Mouse (Mus musculus): Measurements from ENCODE around the gene Phf2.

Gene Phf2

DNA sequence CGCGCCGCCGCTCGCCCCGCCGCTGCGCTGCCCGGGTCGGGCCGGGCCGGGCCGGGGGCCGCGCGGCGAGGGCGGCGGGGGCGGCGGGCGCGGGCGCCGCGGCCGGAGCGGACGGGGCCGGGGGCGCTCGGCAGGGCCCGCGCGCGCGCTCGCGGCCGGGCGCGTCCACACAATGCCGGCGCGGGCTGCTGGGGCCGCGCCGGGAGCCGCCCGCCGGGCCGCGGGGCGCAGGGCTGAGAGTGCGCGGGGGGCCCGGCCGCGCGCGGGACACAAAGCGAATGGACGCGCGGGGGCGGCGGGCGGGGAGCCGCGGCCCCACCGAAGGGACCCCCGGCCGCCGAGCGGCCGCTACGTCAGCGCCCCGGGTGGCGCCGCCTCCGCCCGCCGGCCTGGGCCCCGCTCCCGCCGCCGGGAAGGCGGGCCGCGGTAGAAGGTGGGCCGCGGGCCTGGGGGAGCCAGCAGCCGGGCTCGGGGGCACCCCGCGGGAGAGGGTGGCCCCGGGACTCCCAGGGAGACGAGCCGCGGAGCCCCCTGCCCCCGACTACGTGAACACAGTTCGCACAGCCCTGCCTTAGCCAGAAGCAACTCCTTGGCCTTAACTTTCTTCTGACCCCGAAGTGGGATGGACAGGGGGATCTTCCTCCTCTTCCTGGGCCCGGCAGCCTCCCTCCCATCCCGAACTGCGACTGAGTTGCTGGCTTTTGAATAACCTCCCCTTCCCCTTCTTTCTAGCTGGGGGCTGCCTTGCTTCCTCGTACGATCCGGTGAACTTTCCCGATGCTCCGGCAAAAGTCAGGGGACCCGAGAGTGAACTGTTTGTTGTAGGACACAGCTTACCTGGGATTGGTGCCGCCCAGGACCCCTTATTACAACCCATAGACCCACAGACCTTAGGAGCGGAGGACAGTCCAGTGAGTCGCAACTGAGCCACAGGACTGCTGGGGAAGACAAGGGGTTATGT lies at the start of gene Phf2:
Gene Phf2, minus strand, starts transcription at position 349 of the 961 bp plus-strand sequence.
- peak; percentile 24 to 78 for DNase-seq (ENCODE audit: low spot score in 2 of 2)

DNA sequence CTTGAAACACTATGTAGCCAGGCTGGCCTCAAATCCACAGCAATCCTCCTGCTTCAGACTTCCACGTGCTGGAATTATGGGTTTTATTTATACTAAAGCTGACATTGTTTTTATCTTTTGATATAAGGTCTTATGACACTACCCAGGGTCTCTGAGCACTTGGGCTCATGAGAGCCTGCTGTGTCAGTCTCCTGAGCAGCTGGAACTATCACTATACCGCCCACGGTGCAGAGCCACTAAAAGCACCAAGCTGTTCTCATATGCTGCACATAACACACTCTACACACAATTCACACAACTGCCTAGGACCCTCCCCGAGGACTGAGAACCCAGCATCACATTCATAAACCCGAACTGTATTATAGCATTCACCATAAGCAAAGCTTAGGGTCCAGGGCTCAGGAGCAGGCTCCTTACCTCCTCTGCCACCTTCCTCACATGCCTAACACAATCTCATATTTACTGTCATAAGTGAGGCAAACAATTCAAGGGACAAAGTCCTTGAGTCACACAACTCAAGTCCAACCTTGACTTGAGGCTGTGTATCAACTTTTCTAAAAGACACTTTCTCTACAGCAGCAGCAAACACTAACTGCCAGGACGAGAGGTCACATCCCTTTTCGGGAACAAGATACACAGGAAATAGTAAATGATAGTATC lies 49.0 kb upstream of the Phf2 start:
- DNase-seq (ENCODE audit: low spot score in 2 of 2): no peak

- DNase-seq (ENCODE audit: low spot score in 2 of 2): no peak
Observed at GRCm38 (mm10) chr13:48917113-48917599, 46.2 kb upstream of the Phf2 start.

- DNase-seq (ENCODE audit: low spot score in 2 of 2): no peak
Observed at GRCm38 (mm10) chr13:48913680-48914079, 42.8 kb upstream of the Phf2 start.

GRCm38 (mm10) chr13:48913141-48913540 lies 42.2 kb upstream of the Phf2 start:
- no peak for DNase-seq (ENCODE audit: low spot score in 2 of 2)

DNA sequence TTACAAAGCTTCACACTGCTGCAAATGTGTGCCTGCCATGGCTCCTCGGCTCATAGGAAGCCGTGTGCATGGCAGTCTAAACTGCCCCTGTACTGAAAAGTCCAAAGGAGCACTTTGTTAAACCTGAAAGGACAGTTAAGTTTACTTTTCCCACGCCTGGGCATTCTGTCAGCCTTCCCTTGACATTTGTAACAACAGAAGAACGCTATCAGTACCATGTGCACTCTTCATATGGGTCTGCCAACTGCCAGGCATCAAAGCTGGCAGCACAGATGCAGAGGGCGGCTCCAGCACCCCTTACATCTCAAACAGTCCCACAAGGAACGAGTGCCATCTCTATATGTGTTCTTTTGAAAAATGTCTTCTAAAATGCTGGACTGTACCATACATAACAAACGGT lies 40.5 kb upstream of the Phf2 start:
- DNase-seq (ENCODE audit: low spot score in 2 of 2): no peak

GRCm38 (mm10) chr13:48905458-48905857 lies 34.5 kb upstream of the Phf2 start:
- no peak for DNase-seq (ENCODE audit: low spot score in 2 of 2)

DNA sequence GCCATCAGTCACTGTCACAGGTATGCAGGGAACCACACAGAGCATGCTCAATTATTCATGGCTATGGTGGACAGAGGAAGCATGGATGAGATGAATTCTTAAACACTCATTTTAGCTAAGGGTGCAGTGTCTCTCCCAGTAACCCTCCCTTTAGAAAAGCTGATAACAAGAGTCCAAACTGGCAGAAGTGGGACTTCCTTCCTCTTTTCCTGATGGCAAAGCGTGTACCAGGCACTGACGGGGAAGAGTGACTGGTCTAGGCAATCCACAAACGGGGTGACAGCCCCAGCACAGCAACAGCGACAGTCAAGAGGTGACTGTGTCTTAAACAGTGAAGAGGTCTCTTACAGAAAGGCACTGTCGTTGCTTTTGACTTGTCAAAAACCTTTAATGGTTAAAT lies 24.5 kb upstream of the Phf2 start:
- no peak for DNase-seq (ENCODE audit: low spot score in 2 of 2)

- DNase-seq (ENCODE audit: low spot score in 2 of 2): no peak
Observed at GRCm38 (mm10) chr13:48890260-48890960, 19.5 kb upstream of the Phf2 start.

DNA sequence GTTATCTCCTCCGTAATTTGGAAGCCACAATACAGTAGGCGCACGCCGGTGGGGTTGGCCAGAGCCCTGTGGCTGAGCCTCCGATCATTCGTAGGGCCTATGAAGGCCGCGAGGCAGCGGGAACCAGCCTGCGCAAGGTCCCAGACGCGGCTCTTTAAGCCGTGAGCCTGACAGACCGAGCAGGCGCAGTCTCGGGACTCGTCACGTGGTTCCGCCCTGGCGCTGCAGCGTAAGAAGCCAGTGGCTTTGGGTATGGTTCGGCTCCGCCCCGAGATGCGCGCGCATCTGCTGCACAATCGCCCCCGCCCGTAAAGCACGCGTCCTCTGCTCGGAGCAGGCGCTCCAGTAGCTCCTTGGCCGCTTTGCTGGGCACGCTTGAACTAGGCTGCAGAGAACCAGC lies 7.6 kb upstream of the Phf2 start:
- peak; percentile 98 to 99 for DNase-seq (ENCODE audit: low spot score in 2 of 2)

GRCm38 (mm10) chr13:48877805-48878204 lies 6.9 kb upstream of the Phf2 start:
- no peak for DNase-seq (ENCODE audit: low spot score in 2 of 2)

GRCm38 (mm10) chr13:48872726-48873125 lies 1.8 kb upstream of the Phf2 start:
- no peak for DNase-seq (ENCODE audit: low spot score in 2 of 2)

DNA sequence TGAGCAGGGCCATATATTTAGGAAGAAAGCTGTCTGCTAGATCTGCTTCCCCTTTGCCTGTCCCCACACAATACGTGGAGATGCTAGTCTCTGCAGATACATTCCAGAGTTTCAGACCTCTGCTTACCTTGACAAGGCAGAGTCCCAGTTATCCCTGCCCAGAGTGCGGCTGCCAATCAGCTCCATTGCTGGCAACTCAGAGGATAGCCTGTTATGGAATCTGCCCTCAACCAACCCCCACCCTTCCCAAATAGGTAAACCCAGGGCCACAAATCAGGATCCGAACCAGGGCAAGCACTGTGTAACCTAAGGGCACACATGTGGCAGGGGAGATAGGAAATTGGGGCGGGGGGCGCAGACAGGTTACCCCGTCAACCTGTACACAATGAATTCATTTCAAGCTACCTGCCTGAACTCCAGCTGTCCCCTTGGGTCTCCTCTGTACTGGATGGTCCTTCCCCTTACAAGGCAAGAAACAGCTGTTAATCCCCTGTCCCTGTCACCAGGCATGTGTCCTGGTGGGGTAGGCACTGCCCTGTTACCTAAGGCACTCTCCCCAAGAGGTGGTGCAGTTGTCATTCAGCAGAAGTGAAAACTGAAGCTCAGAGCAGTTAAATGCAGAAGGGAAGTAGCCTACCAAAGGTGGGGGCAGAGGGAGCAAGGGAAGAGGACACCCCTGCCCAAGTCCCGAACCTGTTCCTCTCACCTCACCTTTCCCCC lies 1.1 kb upstream of the Phf2 start:
- no peak for DNase-seq (ENCODE audit: low spot score in 2 of 2)

DNA sequence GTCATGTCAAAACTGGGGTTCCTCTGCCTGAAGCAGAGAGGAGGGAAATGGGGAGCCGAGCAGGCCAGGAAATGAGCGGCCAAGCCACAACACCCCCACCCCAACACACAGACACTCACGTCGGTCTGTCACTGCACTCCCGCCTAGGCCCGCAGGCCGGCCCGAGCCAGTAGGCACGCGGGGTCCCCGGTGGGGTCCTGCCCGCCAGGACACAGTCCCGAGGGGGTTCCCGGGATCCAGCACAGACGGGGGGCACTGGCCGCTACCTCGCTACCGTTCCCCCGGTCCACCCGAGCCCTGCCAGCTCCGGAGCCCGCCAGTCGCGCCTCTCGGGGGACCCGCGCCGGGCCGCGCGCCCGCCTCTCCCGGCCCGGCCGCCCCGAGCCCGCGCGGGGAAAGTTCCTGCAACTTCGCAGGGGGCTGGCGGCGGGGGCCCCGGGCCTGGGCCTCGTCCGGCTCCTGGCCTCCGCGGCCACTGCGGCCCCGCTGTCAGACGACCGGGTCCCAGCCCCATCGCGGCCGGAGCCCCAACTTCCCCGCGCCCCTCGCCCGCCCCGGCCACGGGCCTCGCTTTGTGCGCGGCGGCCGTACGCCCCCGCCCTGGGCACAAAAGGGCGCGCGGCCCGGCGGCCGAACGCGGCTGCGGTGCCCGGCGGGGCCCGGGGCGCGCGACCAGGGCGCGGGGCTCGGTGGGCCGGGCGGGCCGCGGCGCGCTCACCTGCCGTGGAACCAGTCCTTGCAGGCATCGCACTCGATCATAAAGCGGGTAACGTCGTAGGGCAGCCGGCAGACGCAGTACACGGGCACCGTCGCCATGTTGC lies 759 bp downstream of the Phf2 start:
- peak; percentile 56 to 85 for DNase-seq (ENCODE audit: low spot score in 2 of 2)

- DNase-seq (ENCODE audit: low spot score in 2 of 2): no peak
Observed at GRCm38 (mm10) chr13:48869600-48869949, 1.3 kb downstream of the Phf2 start.

- DNase-seq (ENCODE audit: low spot score in 2 of 2): no peak
Observed at GRCm38 (mm10) chr13:48869088-48869487, 1.8 kb downstream of the Phf2 start.

GRCm38 (mm10) chr13:48864673-48865356 lies 6.1 kb downstream of the Phf2 start:
- no peak for DNase-seq (ENCODE audit: low spot score in 2 of 2)

DNA sequence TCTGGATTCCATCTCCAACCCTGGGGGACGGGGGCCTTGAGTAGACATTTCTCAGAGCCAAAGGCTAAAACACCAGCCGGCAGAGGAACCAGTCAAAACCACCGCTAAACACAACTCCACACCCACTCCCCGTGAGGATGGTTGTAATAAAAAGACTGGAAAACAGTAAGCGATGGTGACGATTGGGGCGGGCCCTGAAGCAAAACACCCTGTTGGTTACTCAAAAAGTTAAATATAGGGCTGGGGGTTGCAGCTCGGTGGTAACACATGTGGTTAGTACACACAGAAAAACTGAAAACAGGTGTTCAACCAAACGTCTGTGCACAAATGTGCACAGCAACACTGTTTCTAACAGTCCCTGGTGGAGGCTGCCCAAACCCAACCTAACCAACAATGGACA lies 7.4 kb downstream of the Phf2 start:
- DNase-seq (ENCODE audit: low spot score in 2 of 2): no peak

DNA sequence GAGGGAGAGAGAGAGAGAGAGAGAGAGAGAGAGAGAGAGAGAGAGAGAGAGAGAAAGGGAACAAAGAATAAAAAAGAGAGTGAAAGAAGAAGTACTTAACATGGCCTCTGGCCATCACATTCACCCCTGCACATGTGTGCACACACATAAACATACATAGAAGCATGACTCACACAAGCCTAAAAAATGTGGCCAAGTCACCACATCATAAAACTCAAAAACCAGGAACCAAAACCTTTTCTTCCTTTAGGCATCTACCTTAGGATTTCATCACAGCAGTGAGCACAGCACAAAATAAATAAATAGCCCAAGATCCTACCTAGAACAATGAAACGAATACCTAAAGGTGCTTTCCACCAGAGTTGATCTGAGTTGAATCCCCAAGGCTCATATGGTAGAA lies 9.0 kb downstream of the Phf2 start:
- DNase-seq (ENCODE audit: low spot score in 2 of 2): no peak

- peak in 1 of 2 experiments; percentile 29 for DNase-seq (ENCODE audit: low spot score in 2 of 2)
Observed at GRCm38 (mm10) chr13:48858779-48859178, 12.1 kb downstream of the Phf2 start.

Data from spleen, postnatal 4 days (tissue).